In genomic region chr10:62060224-62060913, GRCm38 (mm10) we compare ENCODE assay signal across 11 mouse cellular contexts.
DNase-seq lines count a peak whose midpoint lies in the region; ATAC-seq lines count a peak whose summit lies in the region.
"Had no signal": no experiment of that assay in that cellular context is flagged by ENCODE, and none has a peak within 500 bp of the region (broad histone marks: within the 10 kb centered on the region; RNA-seq: fewer than 3 reads in every experiment).

No protein-coding gene starts in this region.

- H3K27me3 ChIP-seq in heart, embryonic 12.5 days (replicated peaks): 0 out of 2 replicates have a peak, but pooled peaks cover 5% of the 10 kb centered on the region
- no peaks in the 10 kb centered on the region for H3K27me3 ChIP-seq in lung, embryonic 16.5 days (ENCODE audit: control insufficient read depth, insufficient read depth, low read depth, low read length)
- H3K27me3 ChIP-seq in embryonic facial prominence, embryonic 14.5 days (replicated peaks; ENCODE audit: control insufficient read depth, insufficient read depth, low read length): no peaks in the 10 kb centered on the region
- no peaks in the 10 kb centered on the region for H3K27me3 ChIP-seq in neural tube, embryonic 12.5 days (replicated peaks)

- no peaks in the 10 kb centered on the region for H3K36me3 ChIP-seq in heart, embryonic 12.5 days
- H3K36me3 ChIP-seq in lung, embryonic 16.5 days (ENCODE audit: control insufficient read depth, insufficient read depth, low read length): no peaks in the 10 kb centered on the region
- no peaks in the 10 kb centered on the region for H3K36me3 ChIP-seq in embryonic facial prominence, embryonic 14.5 days (ENCODE audit: control insufficient read depth, insufficient read depth, low read length)
- no peaks in the 10 kb centered on the region for H3K36me3 ChIP-seq in neural tube, embryonic 12.5 days

- H3K27ac ChIP-seq in heart, embryonic 12.5 days (ENCODE audit: poor library complexity, severe bottlenecking): peak overlapping the region; percentile 42
- peak overlapping the region; percentile 7; the same call in 1 of the 2 replicates for H3K27ac ChIP-seq in lung, embryonic 16.5 days (ENCODE audit: low read length)
- H3K27ac ChIP-seq in embryonic facial prominence, embryonic 14.5 days (replicated peaks; ENCODE audit: low read depth, low read length): peak overlapping the region; percentile 58
- H3K27ac ChIP-seq in neural tube, embryonic 12.5 days: 0 out of 2 replicates have a peak overlapping the region, but pooled peaks have one; percentile 4

- H3K4me3 ChIP-seq in heart, embryonic 12.5 days: no peak overlapping the region
- no peak overlapping the region for H3K4me3 ChIP-seq in lung, embryonic 16.5 days (ENCODE audit: low read length)
- H3K4me3 ChIP-seq in embryonic facial prominence, embryonic 14.5 days (ENCODE audit: low read depth, low read length): no peak overlapping the region
- no peak overlapping the region for H3K4me3 ChIP-seq in neural tube, embryonic 12.5 days

- WGBS in heart, embryonic 12.5 days: 61% methylated on average over 16 of the region's 16 CpGs
- 38% methylated on average over 16 of the region's 16 CpGs for WGBS in lung, embryonic 16.5 days
- WGBS in embryonic facial prominence, embryonic 14.5 days: 22% methylated on average over 16 of the region's 16 CpGs
- WGBS in neural tube, embryonic 12.5 days: 53% methylated on average over 16 of the region's 16 CpGs

- peaks cover 23% of the 10 kb centered on the region for H3K4me1 ChIP-seq in heart, embryonic 12.5 days (replicated peaks)
- H3K4me1 ChIP-seq in lung, embryonic 16.5 days (replicated peaks; ENCODE audit: control insufficient read depth, insufficient read depth, low read length): peaks cover 10% of the 10 kb centered on the region
- peaks cover 20% of the 10 kb centered on the region for H3K4me1 ChIP-seq in embryonic facial prominence, embryonic 14.5 days (ENCODE audit: control insufficient read depth, insufficient read depth, low read length)
- peaks cover 37% of the 10 kb centered on the region for H3K4me1 ChIP-seq in neural tube, embryonic 12.5 days

- no peak for DNase-seq in heart, postnatal 14 days
- no peak for DNase-seq in lung, postnatal 25 days (ENCODE audit: low spot score)
- DNase-seq in embryonic facial prominence, embryonic 14.5 days (ENCODE audit: low spot score): peak; percentile 94
- no peak for DNase-seq in yolk sac, embryonic 10.5 days (ENCODE audit: low spot score)
- no peak for DNase-seq in thymus, postnatal 14 days
- DNase-seq: layer of hippocampus, postnatal 36 days; lung, adult 2 months had no signal

- intact Hi-C loops in heart, postnatal 14 days (cut with DNase I): loop anchor here (5.0 kb wide), 1 partner anchor 78 kb away; no protein-coding TSS in a partner anchor

- no peak overlapping the region for H3K4me2 ChIP-seq in heart, embryonic 12.5 days
- no peak overlapping the region for H3K4me2 ChIP-seq in lung, embryonic 16.5 days (ENCODE audit: low read depth, low read length)
- peak overlapping the region; percentile 4; the same call in 1 of the 2 replicates for H3K4me2 ChIP-seq in embryonic facial prominence, embryonic 14.5 days (ENCODE audit: low read depth, low read length)
- no peak overlapping the region; the same call in 1 of the 2 replicates for H3K4me2 ChIP-seq in neural tube, embryonic 12.5 days (replicated peaks)

- ATAC-seq in heart, embryonic 12.5 days (ENCODE audit: insufficient number of reproducible peaks, low FRiP score): no peak
- peak; percentile 56 for ATAC-seq in lung, embryonic 16.5 days (ENCODE audit: low read depth)
- ATAC-seq in embryonic facial prominence, embryonic 14.5 days (ENCODE audit: low read depth): peak; percentile 84
- ATAC-seq in neural tube, embryonic 12.5 days (ENCODE audit: low FRiP score, low read depth): no peak
- ATAC-seq: CD4-positive, CD25-positive, alpha-beta regulatory T cell, adult 4 months had no signal

- H3K9me3 ChIP-seq in heart, embryonic 12.5 days (replicated peaks): no peaks in the 10 kb centered on the region
- H3K9me3 ChIP-seq in lung, embryonic 16.5 days (ENCODE audit: control insufficient read depth, low read length): no peaks in the 10 kb centered on the region
- no peaks in the 10 kb centered on the region for H3K9me3 ChIP-seq in embryonic facial prominence, embryonic 14.5 days (ENCODE audit: control insufficient read depth, low read length)
- no peaks in the 10 kb centered on the region for H3K9me3 ChIP-seq in neural tube, embryonic 12.5 days

- no peak overlapping the region for H3K9ac ChIP-seq in heart, embryonic 12.5 days
- H3K9ac ChIP-seq in lung, embryonic 16.5 days (ENCODE audit: low read length): no peak overlapping the region
- no peak overlapping the region for H3K9ac ChIP-seq in embryonic facial prominence, embryonic 14.5 days (ENCODE audit: low read depth, low read length)
- H3K9ac ChIP-seq in neural tube, embryonic 12.5 days: no peak overlapping the region

Comparison
In these comparisons a context has a peak if more than half of its experiments do, and no peak if none do; other contexts are left out.
1. ATAC-seq: peak in lung, embryonic 16.5 days (single experiment) and embryonic facial prominence, embryonic 14.5 days (single experiment); none in heart, embryonic 12.5 days (single experiment) and neural tube, embryonic 12.5 days (single experiment).
2. H3K27ac ChIP-seq: peak in every context shown above with its lines; median percentile 58 in embryonic facial prominence, embryonic 14.5 days; 42 in heart, embryonic 12.5 days; 7 in lung, embryonic 16.5 days; 4 in neural tube, embryonic 12.5 days.